Mouse (Mus musculus): ENCODE data around the gene Hoxd13. TPM values are rescaled to one million over a fixed set of nuclear protein-coding genes. Genes with fewer than 3 reads are reported as not detected.
A peak's percentile ranks its signal among the peaks of the same experiment; 100 is the strongest.

Hoxd13 gene
- total RNA-seq, 2 experiments from 2014 or later, result not detected

- DNase-seq, result no peak
Measured at GRCm38 (mm10) chr2:74708676-74709075, 40.6 kb downstream of the Hoxd13 start.

- no peak for DNase-seq
Measured at GRCm38 (mm10) chr2:74709465-74710419, 41.6 kb downstream of the Hoxd13 start.

GRCm38 (mm10) chr2:74710929-74711543, 42.9 kb downstream of the Hoxd13 start:
- DNase-seq, result no peak

GRCm38 (mm10) chr2:74711721-74712621, 43.9 kb downstream of the Hoxd13 start, which contains the start of the genes Hoxd3 and Hoxd4:
Hoxd3 (plus strand) TSS chr2:74711927.
Hoxd4 (plus strand) TSS chr2:74711929.
- peak; percentile 69 for DNase-seq

GRCm38 (mm10) chr2:74713239-74714150, 45.4 kb downstream of the Hoxd13 start:
- no peak for DNase-seq

GRCm38 (mm10) chr2:74714156-74714789, 46.2 kb downstream of the Hoxd13 start:
- no peak for DNase-seq

GRCm38 (mm10) chr2:74714881-74715280, 46.8 kb downstream of the Hoxd13 start:
- DNase-seq, result no peak

GRCm38 (mm10) chr2:74715504-74716241, 47.6 kb downstream of the Hoxd13 start:
- peak; percentile 98 for DNase-seq

GRCm38 (mm10) chr2:74720384-74720783, 52.3 kb downstream of the Hoxd13 start:
- DNase-seq, result no peak

GRCm38 (mm10) chr2:74720955-74721491, 52.9 kb downstream of the Hoxd13 start:
- no peak for DNase-seq

Small RNAs within 50 kb of the gene (microRNA-seq; reads per million reads assigned to microRNA genes)
- gene Gm44463, result 0 reads per million in 2 experiments

Other genes with a start within 250 kb of the Hoxd13 start
- 10 to 100 TPM; 62.4 to 66.0 TPM for gene Lnpk, start 88.9 kb upstream of the Hoxd13 start, total RNA-seq (2021)
- under 1 TPM in 1 of 2 experiments, not detected in 1; 0.07 TPM for gene Evx2, start 8.8 kb upstream of the Hoxd13 start, total RNA-seq (2021)
- gene Hoxd12, start 6.7 kb downstream of the Hoxd13 start, total RNA-seq (2021), result not detected
- gene Hoxd11, start 11.2 kb downstream of the Hoxd13 start, total RNA-seq (2021), result under 1 TPM; 0.23 to 0.56 TPM
- gene Hoxd10, start 23.6 kb downstream of the Hoxd13 start, total RNA-seq (2021), result 1 to 10 TPM; 3.9 to 4.5 TPM
- 10 to 100 TPM; 12.6 to 16.1 TPM for gene Hoxd9, start 29.4 kb downstream of the Hoxd13 start, total RNA-seq (2021)
- 10 to 100 TPM; 38.3 to 46.1 TPM for gene Hoxd8, start 36.3 kb downstream of the Hoxd13 start, total RNA-seq (2021)
- under 1 TPM in 1 of 2 experiments, not detected in 1; 0.26 TPM for gene Hoxd3, start 43.6 kb downstream of the Hoxd13 start, total RNA-seq (2021)
- gene Hoxd4, start 43.6 kb downstream of the Hoxd13 start, total RNA-seq (2021), result 1 to 10 TPM; 2.1 to 4.8 TPM
- under 1 TPM; 0.21 to 0.43 TPM for gene Gm28230, start 58.4 kb downstream of the Hoxd13 start, total RNA-seq (2021)
- gene Hoxd1, start 94.7 kb downstream of the Hoxd13 start, total RNA-seq (2021), result not detected
- 10 to 100 TPM; 49.5 to 51.0 TPM for gene Mtx2, start 157.5 kb downstream of the Hoxd13 start, total RNA-seq (2021)

Measured in gastrocnemius, postnatal 10 days (tissue).